Mouse (Mus musculus) hindbrain, embryonic 11.5 days (tissue): ENCODE measurements at regions not wholly inside any gene's neighbourhood (a gene's known extent, or its start where the extent isn't known, plus 50 kb on each side); places are given as distances from the start of the nearest gene placed in this dataset.
A peak's percentile ranks its signal among the peaks of the same experiment; 100 is the strongest.

Source experiments
- ATAC-seq: fragments of 200-750 bp; cut with Nextera tagmentation; 2 replicates; pipeline ENCODE4 v1.8.0; 2017; ENCODE audit warnings: mild to moderate bottlenecking, moderate TSS enrichment, moderate library complexity; ENCODE audit not compliant: low FRiP score
- DNase-seq: peaks from one replicate; pipeline ENCODE4 v3.0.0-alpha.2; 2015; ENCODE audit warnings: low spot score
- H3K27ac ChIP-seq: fragments of 300-500 bp; sonication (generic); 2 replicates; pipeline ENCODE4 v1.5.1; 2014; ENCODE audit warnings: mild to moderate bottlenecking, low read depth, low read length
- H3K27me3 ChIP-seq: fragments of 300-500 bp; sonication (generic); 2 replicates; pipeline ENCODE4 v1.6.1; 2014; ENCODE audit warnings: mild to moderate bottlenecking, low read length, moderate library complexity, mixed read lengths; ENCODE audit not compliant: control insufficient read depth, insufficient read depth
- H3K36me3 ChIP-seq: fragments of 300-500 bp; sonication (generic); 2 replicates; pipeline ENCODE4 v1.6.1; 2014; ENCODE audit warnings: mild to moderate bottlenecking, low read length, moderate library complexity, mixed read lengths; ENCODE audit not compliant: control insufficient read depth, insufficient read depth
- H3K4me1 ChIP-seq: fragments of 300-500 bp; sonication (generic); replicated peaks from 2 replicates; pipeline ENCODE4 v1.6.1; 2014; ENCODE audit warnings: low read length, mixed read lengths; ENCODE audit not compliant: control insufficient read depth, insufficient read depth
- H3K4me2 ChIP-seq: fragments of 300-500 bp; sonication (generic); replicated peaks from 2 replicates; pipeline ENCODE4 v1.6.1; 2014; ENCODE audit warnings: mild to moderate bottlenecking, low read depth, low read length
- H3K4me3 ChIP-seq: fragments of 300-500 bp; sonication (generic); 2 replicates; pipeline ENCODE4 v1.5.1; 2014; ENCODE audit warnings: low read depth, low read length
- H3K9ac ChIP-seq: fragments of 300-500 bp; sonication (generic); 2 replicates; pipeline ENCODE4 v1.6.1; 2014; ENCODE audit warnings: low read depth, low read length
- H3K9me3 ChIP-seq: fragments of 300-500 bp; sonication (generic); 2 replicates; pipeline ENCODE4 v1.6.1; 2016; ENCODE audit warnings: low read length; ENCODE audit not compliant: control insufficient read depth
- WGBS: fragments of 180-500 bp; shearing (Covaris S2); extraction: QIAGEN DNeasy Blood & Tissue Kit; methylation state at CpG from one replicate; pipeline ENCODE4 v1.1.7; 2014; 5-methylcytosine and 5-hydroxymethylcytosine counted together

GRCm38 (mm10) chr16:58281474-58281873, 126.8 kb upstream of the Dcbld2 start:
- Histone ChIP-seq H3K4me2 (no peak overlapping the region), H3K27ac (no peak overlapping the region), H3K4me3 (no peak overlapping the region), H3K4me1 (no peaks in the 10 kb centered on the region), H3K36me3 (no peaks in the 10 kb centered on the region), H3K27me3 (no peaks in the 10 kb centered on the region), H3K9ac (no peak overlapping the region), H3K9me3 (no peaks in the 10 kb centered on the region)
- DNase-seq: no peak
- no peak for ATAC-seq
- 47% methylated on average over 3 of the region's 3 CpGs for WGBS

- no peaks in the 10 kb centered on the region for H3K4me1 ChIP-seq
- H3K36me3 ChIP-seq: no peaks in the 10 kb centered on the region
- H3K4me3 ChIP-seq: no peak overlapping the region
- H3K9ac ChIP-seq: no peak overlapping the region
- no peaks in the 10 kb centered on the region for H3K27me3 ChIP-seq
- no peak overlapping the region for H3K4me2 ChIP-seq
- H3K27ac ChIP-seq: no peak overlapping the region
- H3K9me3 ChIP-seq: no peaks in the 10 kb centered on the region
- no peak for ATAC-seq
- 83% methylated on average over 3 of the region's 3 CpGs for WGBS
- no peak for DNase-seq
These were observed 113.8 kb upstream of the Dcbld2 start for GRCm38 (mm10) chr16:58294457-58294856.

- H3K27ac ChIP-seq: no peak overlapping the region
- no peaks in the 10 kb centered on the region for H3K9me3 ChIP-seq
- H3K4me2 ChIP-seq: no peak overlapping the region
- no peak for ATAC-seq
- H3K36me3 ChIP-seq: no peaks in the 10 kb centered on the region
- no peak overlapping the region for H3K9ac ChIP-seq
- H3K27me3 ChIP-seq: no peaks in the 10 kb centered on the region
- no peak for DNase-seq
- no peaks in the 10 kb centered on the region for H3K4me1 ChIP-seq
- no peak overlapping the region for H3K4me3 ChIP-seq
- WGBS: 90% methylated on average over 1 of the region's 1 CpGs
These were observed 113.1 kb upstream of the Dcbld2 start for GRCm38 (mm10) chr16:58295128-58295527.

- 24% methylated on average over 4 of the region's 4 CpGs for WGBS
- H3K4me2 ChIP-seq: no peak overlapping the region
- no peak overlapping the region for H3K27ac ChIP-seq
- H3K4me1 ChIP-seq: no peaks in the 10 kb centered on the region
- DNase-seq: peak; percentile 77
- no peaks in the 10 kb centered on the region for H3K36me3 ChIP-seq
- no peaks in the 10 kb centered on the region for H3K27me3 ChIP-seq
- no peak overlapping the region for H3K4me3 ChIP-seq
- no peaks in the 10 kb centered on the region for H3K9me3 ChIP-seq
- no peak overlapping the region for H3K9ac ChIP-seq
- ATAC-seq: peak; percentile 67
These were observed 108.7 kb upstream of the Dcbld2 start for GRCm38 (mm10) chr16:58299495-58299894.

- Histone ChIP-seq H3K4me1 (no peaks in the 10 kb centered on the region), H3K9me3 (no peaks in the 10 kb centered on the region), H3K9ac (no peak overlapping the region), H3K36me3 (no peaks in the 10 kb centered on the region), H3K4me2 (no peak overlapping the region), H3K27ac (no peak overlapping the region), H3K4me3 (no peak overlapping the region), H3K27me3 (no peaks in the 10 kb centered on the region)
- DNase-seq (no peak), ATAC-seq (no peak)
- WGBS: 96% methylated on average over 6 of the region's 6 CpGs
These were observed 108.1 kb upstream of the Dcbld2 start for GRCm38 (mm10) chr16:58300098-58300497.

GRCm38 (mm10) chr16:58303555-58303954, 104.7 kb upstream of the Dcbld2 start:
- Histone ChIP-seq H3K9ac (no peak overlapping the region), H3K27ac (no peak overlapping the region), H3K9me3 (no peaks in the 10 kb centered on the region), H3K36me3 (no peaks in the 10 kb centered on the region), H3K4me3 (no peak overlapping the region), H3K4me1 (no peaks in the 10 kb centered on the region), H3K4me2 (no peak overlapping the region), H3K27me3 (no peaks in the 10 kb centered on the region)
- ATAC-seq (peak; percentile 78; the same call in 1 of the 2 replicates), DNase-seq (peak; percentile 59)
- 20% methylated on average over 5 of the region's 5 CpGs for WGBS

GRCm38 (mm10) chr16:58316889-58317455, 91.3 kb upstream of the Dcbld2 start:
- Histone ChIP-seq H3K4me2 (no peak overlapping the region), H3K9ac (no peak overlapping the region), H3K27me3 (no peaks in the 10 kb centered on the region), H3K27ac (no peak overlapping the region), H3K4me1 (no peaks in the 10 kb centered on the region), H3K4me3 (no peak overlapping the region), H3K9me3 (no peaks in the 10 kb centered on the region), H3K36me3 (no peaks in the 10 kb centered on the region)
- no peak for DNase-seq
- no peak for ATAC-seq
- 78% methylated on average over 6 of the region's 6 CpGs for WGBS

GRCm38 (mm10) chr16:58331087-58331486, 77.2 kb upstream of the Dcbld2 start:
- no peaks in the 10 kb centered on the region for H3K4me1 ChIP-seq
- ATAC-seq (no peak), DNase-seq (no peak)
- WGBS: 76% methylated on average over 3 of the region's 3 CpGs
- no peaks in the 10 kb centered on the region for H3K9me3 ChIP-seq
- no peaks in the 10 kb centered on the region for H3K27me3 ChIP-seq
- no peak overlapping the region for H3K27ac ChIP-seq
- no peaks in the 10 kb centered on the region for H3K36me3 ChIP-seq
- no peak overlapping the region for H3K4me3 ChIP-seq
- H3K9ac ChIP-seq: no peak overlapping the region
- no peak overlapping the region for H3K4me2 ChIP-seq

GRCm38 (mm10) chr16:58343921-58344320, 64.3 kb upstream of the Dcbld2 start:
- Histone ChIP-seq H3K27ac (no peak overlapping the region), H3K9ac (no peak overlapping the region), H3K27me3 (no peaks in the 10 kb centered on the region), H3K36me3 (no peaks in the 10 kb centered on the region), H3K4me1 (no peaks in the 10 kb centered on the region), H3K4me3 (no peak overlapping the region), H3K4me2 (no peak overlapping the region), H3K9me3 (no peaks in the 10 kb centered on the region)
- DNase-seq (no peak), ATAC-seq (no peak)
- 88% methylated on average over 5 of the region's 5 CpGs for WGBS
